Mouse (Mus musculus) CD4-positive naive resting alpha-beta T cell, adult 76 days (primary cell): ENCODE results near the gene Cyp2j6. TPM values are rescaled to one million over a fixed set of nuclear protein-coding genes. Genes with fewer than 3 reads are reported as not detected.

Experiments
- total RNA-seq: library from RNA; stranded (reverse); gene quantifications from one replicate; pipeline ENCODE4 v1.2.4, GENCODE M21; 2023

The Cyp2j6 gene
- total RNA-seq, result not detected

GRCm38 (mm10) chr4:96553133-96553819, at the start of gene Cyp2j6:
Gene Cyp2j6 (minus strand): TSS chr4:96553661.

DNA sequence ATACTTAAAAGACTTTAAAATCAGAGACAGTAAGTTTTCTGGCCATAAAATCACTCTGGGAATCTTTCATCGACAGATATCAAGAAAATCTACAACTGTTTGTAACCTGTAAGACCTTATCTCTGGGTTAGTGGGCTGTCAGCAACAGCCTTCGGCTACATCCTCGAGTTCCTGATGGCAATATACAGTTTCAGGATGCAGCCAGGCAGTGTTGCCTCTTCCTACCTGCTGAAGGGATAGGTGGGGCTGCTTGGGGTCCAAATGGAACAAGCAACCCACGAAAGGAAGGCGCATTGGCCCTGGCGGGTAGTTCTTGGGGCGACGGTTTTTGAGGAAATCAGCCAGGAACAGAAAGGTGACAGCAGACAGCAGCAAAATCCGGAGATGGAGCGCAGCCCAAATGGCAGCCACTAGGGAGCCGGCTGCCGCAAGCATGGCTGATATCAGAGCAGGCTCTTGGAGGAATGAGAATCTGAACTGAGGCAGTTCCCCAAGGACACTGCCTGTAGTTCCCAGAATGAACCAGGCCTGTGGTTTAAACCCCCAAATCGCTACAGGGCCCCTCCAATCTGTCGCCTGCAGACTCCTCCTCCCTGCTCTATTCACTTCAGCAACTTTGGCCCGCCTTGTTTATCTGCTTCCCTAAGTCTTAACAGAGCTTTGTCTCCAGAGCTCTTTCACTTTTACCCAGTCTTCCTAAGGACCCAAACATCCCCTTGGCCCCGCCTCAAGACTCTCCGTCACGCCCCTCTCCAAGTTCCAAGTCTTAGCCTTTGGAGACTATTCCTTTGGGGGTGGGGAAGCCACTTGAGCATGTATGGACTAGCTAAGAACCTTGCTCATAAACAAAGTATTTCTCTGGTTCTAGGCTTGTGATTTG, 37.7 kb upstream of the Cyp2j6 start, which contains the start of gene Cyp2j9:
Cyp2j9 (minus strand) TSS at position 668 of the 880 bp plus-strand sequence.

DNA sequence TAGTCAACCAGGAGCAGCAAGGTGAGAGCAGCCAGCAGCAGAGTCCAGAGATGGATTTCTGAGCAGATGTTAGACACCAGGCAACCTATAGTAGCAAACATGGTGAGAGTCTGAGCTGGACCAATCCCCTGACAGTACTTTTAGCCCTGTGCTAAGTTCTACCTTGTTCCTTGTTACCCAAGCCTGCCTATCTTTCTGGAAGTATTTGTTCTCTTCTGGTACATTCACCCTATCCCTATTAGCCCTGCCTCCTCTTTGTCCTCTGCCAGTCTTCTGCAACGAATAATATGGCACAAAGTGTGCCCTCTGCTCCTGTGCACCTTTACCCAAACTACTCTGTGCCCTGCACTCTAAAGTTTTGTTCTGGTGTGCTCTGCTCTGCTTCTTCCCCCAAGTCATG, 46.2 kb downstream of the Cyp2j6 start, which contains the start of gene Cyp2j8:
Cyp2j8 (minus strand) TSS at position 101 of the 400 bp plus-strand sequence.

Other genes starting within 250 kb of the Cyp2j6 start
- not detected for gene Cyp2j11, start 205.0 kb downstream of the Cyp2j6 start, total RNA-seq
- gene Cyp2j8, start 46.3 kb downstream of the Cyp2j6 start, total RNA-seq, result not detected
- gene Cyp2j9, start 37.9 kb upstream of the Cyp2j6 start, total RNA-seq, result not detected
- not detected for gene Cyp2j5, start 110.5 kb upstream of the Cyp2j6 start, total RNA-seq
- not detected for gene Gm12695, start 231.5 kb upstream of the Cyp2j6 start, total RNA-seq